Mouse (Mus musculus) left cerebral cortex, postnatal 4 days (tissue): ENCODE measurements around the gene Gm10096. TPM values are rescaled to one million over a fixed set of nuclear protein-coding genes. Genes with fewer than 3 reads are reported as not detected.
"Not testable (repeated sequence)": the region's sequence is repeated elsewhere in the genome, so short reads cannot be mapped to it uniquely, and the experiment has no call there.

ENCODE experiments used
- DNase-seq: peaks from one replicate; pipeline ENCODE4 v3.0.0-alpha.2; 2022
- intact Hi-C: fragments of 180-260 bp; cut with DNase I; formaldehyde crosslinking; loops from one replicate; pipeline ENCODE4 v1.15.1; 2025
- total RNA-seq, 2 experiments: library from RNA; stranded (reverse); gene quantifications; 2 replicates each; pipeline ENCODE4 v1.2.3; 2021

The Gm10096 gene
- not detected for total RNA-seq

DNA sequence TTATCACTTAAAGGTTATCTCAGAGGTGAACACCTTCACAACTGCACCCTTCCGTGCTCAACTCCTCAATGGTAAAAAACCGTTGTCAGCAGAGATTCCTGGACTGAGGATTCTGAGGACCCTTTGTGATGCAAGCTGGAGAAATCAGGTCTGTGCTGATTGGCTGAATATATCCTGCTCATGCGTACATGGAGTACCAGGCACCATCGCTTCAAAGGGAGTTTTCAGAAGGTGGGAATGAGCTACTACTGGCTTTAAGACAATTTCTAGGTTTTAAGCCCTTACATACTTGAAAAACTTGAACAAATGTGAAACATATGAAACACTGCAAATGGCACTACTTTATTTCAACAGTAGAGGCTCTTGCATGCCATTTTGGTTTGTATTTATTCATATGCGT lies at the start of gene Gm10096:
Gene Gm10096, minus strand, starts transcription at position 101 of the 400 bp plus-strand sequence.
- DNase-seq, intact Hi-C loops: not testable (repeated sequence)
